Mouse (Mus musculus): Measurements from ENCODE around the gene Kidins220. TPM values are rescaled to one million over a fixed set of nuclear protein-coding genes. Genes with fewer than 3 reads are reported as not detected.

Kidins220 gene
- polyA plus RNA-seq, 1 experiment: 85.7 TPM

- Histone ChIP-seq H3K4me3 (ENCODE audit: insufficient read depth, low read length) (no peak overlapping the region), H3K4me1 (ENCODE audit: control insufficient read depth, insufficient read depth, low read length) (no peaks in the 10 kb centered on the region), H3K27ac (ENCODE audit: insufficient read depth, low read length) (no peak overlapping the region)
- TF ChIP-seq POLR2A (IDR thresholded peaks at IDR 0.05; ENCODE audit: low read depth, low read length) (no peak), CTCF (IDR thresholded peaks at IDR 0.05; ENCODE audit: borderline replicate concordance, insufficient read depth, low read length) (no peak)
These were observed 63.2 kb downstream of the Kidins220 start for GRCm38 (mm10) chr12:25037681-25038472.

GRCm38 (mm10) chr12:25044056-25044455 is 69.3 kb downstream of the Kidins220 start:
- H3K4me1 ChIP-seq (ENCODE audit: control insufficient read depth, insufficient read depth, low read length): no peaks in the 10 kb centered on the region
- no peak overlapping the region for H3K27ac ChIP-seq (ENCODE audit: insufficient read depth, low read length)
- TF ChIP-seq CTCF (IDR thresholded peaks at IDR 0.05; ENCODE audit: borderline replicate concordance, insufficient read depth, low read length) (no peak), POLR2A (IDR thresholded peaks at IDR 0.05; ENCODE audit: low read depth, low read length) (no peak)
- no peak overlapping the region for H3K4me3 ChIP-seq (ENCODE audit: insufficient read depth, low read length)

GRCm38 (mm10) chr12:25044579-25044978 is 69.9 kb downstream of the Kidins220 start:
- no peak overlapping the region for H3K27ac ChIP-seq (ENCODE audit: insufficient read depth, low read length)
- H3K4me1 ChIP-seq (ENCODE audit: control insufficient read depth, insufficient read depth, low read length): no peaks in the 10 kb centered on the region
- no peak for TF ChIP-seq CTCF (IDR thresholded peaks at IDR 0.05; ENCODE audit: borderline replicate concordance, insufficient read depth, low read length)
- TF ChIP-seq POLR2A (IDR thresholded peaks at IDR 0.05; ENCODE audit: low read depth, low read length): no peak
- no peak overlapping the region for H3K4me3 ChIP-seq (ENCODE audit: insufficient read depth, low read length)

- no peak for TF ChIP-seq CTCF (IDR thresholded peaks at IDR 0.05; ENCODE audit: borderline replicate concordance, insufficient read depth, low read length)
- no peak for TF ChIP-seq POLR2A (IDR thresholded peaks at IDR 0.05; ENCODE audit: low read depth, low read length)
- no peaks in the 10 kb centered on the region for H3K4me1 ChIP-seq (ENCODE audit: control insufficient read depth, insufficient read depth, low read length)
- H3K4me3 ChIP-seq (ENCODE audit: insufficient read depth, low read length): no peak overlapping the region
- no peak overlapping the region for H3K27ac ChIP-seq (ENCODE audit: insufficient read depth, low read length)
These were observed 74.5 kb downstream of the Kidins220 start for GRCm38 (mm10) chr12:25049253-25049652.

GRCm38 (mm10) chr12:25054511-25054910 is 79.8 kb downstream of the Kidins220 start:
- TF ChIP-seq POLR2A (IDR thresholded peaks at IDR 0.05; ENCODE audit: low read depth, low read length) (no peak), CTCF (IDR thresholded peaks at IDR 0.05; ENCODE audit: borderline replicate concordance, insufficient read depth, low read length) (no peak)
- H3K4me1 ChIP-seq (ENCODE audit: control insufficient read depth, insufficient read depth, low read length): no peaks in the 10 kb centered on the region

GRCm38 (mm10) chr12:25054963-25055362 is 80.2 kb downstream of the Kidins220 start:
- H3K4me3 ChIP-seq (ENCODE audit: insufficient read depth, low read length): no peak overlapping the region
- TF ChIP-seq POLR2A (IDR thresholded peaks at IDR 0.05; ENCODE audit: low read depth, low read length) (no peak), CTCF (IDR thresholded peaks at IDR 0.05; ENCODE audit: borderline replicate concordance, insufficient read depth, low read length) (no peak)

More at GRCm38 (mm10) chr12:25054511-25054910, 79.8 kb downstream of the Kidins220 start:
- Histone ChIP-seq H3K4me3 (ENCODE audit: insufficient read depth, low read length) (no peak overlapping the region), H3K27ac (ENCODE audit: insufficient read depth, low read length) (no peak overlapping the region)

GRCm38 (mm10) chr12:25059487-25060200 is 84.9 kb downstream of the Kidins220 start:
- Histone ChIP-seq H3K27ac (ENCODE audit: insufficient read depth, low read length) (no peak overlapping the region), H3K4me1 (ENCODE audit: control insufficient read depth, insufficient read depth, low read length) (no peaks in the 10 kb centered on the region)
- TF ChIP-seq POLR2A (IDR thresholded peaks at IDR 0.05; ENCODE audit: low read depth, low read length) (no peak), CTCF (IDR thresholded peaks at IDR 0.05; ENCODE audit: borderline replicate concordance, insufficient read depth, low read length) (no peak)

More at GRCm38 (mm10) chr12:25054963-25055362, 80.2 kb downstream of the Kidins220 start:
- Histone ChIP-seq H3K4me1 (ENCODE audit: control insufficient read depth, insufficient read depth, low read length) (no peaks in the 10 kb centered on the region), H3K27ac (ENCODE audit: insufficient read depth, low read length) (no peak overlapping the region)

GRCm38 (mm10) chr12:25060901-25061300 is 86.2 kb downstream of the Kidins220 start:
- TF ChIP-seq CTCF (IDR thresholded peaks at IDR 0.05; ENCODE audit: borderline replicate concordance, insufficient read depth, low read length) (no peak), POLR2A (IDR thresholded peaks at IDR 0.05; ENCODE audit: low read depth, low read length) (no peak)
- H3K27ac ChIP-seq (ENCODE audit: insufficient read depth, low read length): no peak overlapping the region
- no peak overlapping the region for H3K4me3 ChIP-seq (ENCODE audit: insufficient read depth, low read length)
- H3K4me1 ChIP-seq (ENCODE audit: control insufficient read depth, insufficient read depth, low read length): no peaks in the 10 kb centered on the region

More at GRCm38 (mm10) chr12:25059487-25060200, 84.9 kb downstream of the Kidins220 start:
- H3K4me3 ChIP-seq (ENCODE audit: insufficient read depth, low read length): no peak overlapping the region

- H3K27ac ChIP-seq (ENCODE audit: insufficient read depth, low read length): no peak overlapping the region
- H3K4me1 ChIP-seq (ENCODE audit: control insufficient read depth, insufficient read depth, low read length): no peaks in the 10 kb centered on the region
- H3K4me3 ChIP-seq (ENCODE audit: insufficient read depth, low read length): no peak overlapping the region
- TF ChIP-seq POLR2A (IDR thresholded peaks at IDR 0.05; ENCODE audit: low read depth, low read length): no peak
- TF ChIP-seq CTCF (IDR thresholded peaks at IDR 0.05; ENCODE audit: borderline replicate concordance, insufficient read depth, low read length): no peak
These were observed 87.5 kb downstream of the Kidins220 start for GRCm38 (mm10) chr12:25062264-25062663.

GRCm38 (mm10) chr12:25073374-25073773 is 98.6 kb downstream of the Kidins220 start:
- no peak for TF ChIP-seq CTCF (IDR thresholded peaks at IDR 0.05; ENCODE audit: borderline replicate concordance, insufficient read depth, low read length)
- no peak for TF ChIP-seq POLR2A (IDR thresholded peaks at IDR 0.05; ENCODE audit: low read depth, low read length)
- Histone ChIP-seq H3K4me3 (ENCODE audit: insufficient read depth, low read length) (no peak overlapping the region), H3K27ac (ENCODE audit: insufficient read depth, low read length) (no peak overlapping the region), H3K4me1 (ENCODE audit: control insufficient read depth, insufficient read depth, low read length) (peaks cover 2% of the 10 kb centered on the region; the same call in 1 of the 2 replicates)
